Mouse (Mus musculus): Measurements from ENCODE around the gene Fam89a. TPM values are rescaled to one million over a fixed set of nuclear protein-coding genes. Genes with fewer than 3 reads are reported as not detected.

The Fam89a gene
- total RNA-seq, 2 experiments from 2014 or later: 0.25 to 0.37 TPM

Other genes starting within 250 kb of the Fam89a start
- 10 to 100 TPM; 34.7 to 38.7 TPM for gene Cog2, start 231.1 kb downstream of the Fam89a start, total RNA-seq (2021)
- gene Agt, start 182.1 kb downstream of the Fam89a start, total RNA-seq (2021): 10 to 100 TPM; 31.6 to 42.5 TPM
- gene Capn9, start 175.7 kb downstream of the Fam89a start, total RNA-seq (2021): under 1 TPM in 1 of 2 experiments, not detected in 1; 0.13 TPM
- gene 2310022B05Rik, start 88.5 kb downstream of the Fam89a start, total RNA-seq (2021): 100 to 1,000 TPM in 1 of 2 experiments, 10 to 100 TPM in 1; 96.2 to 106 TPM
- 10 to 100 TPM; 59.3 to 61.0 TPM for gene Ttc13, start 29.8 kb downstream of the Fam89a start, total RNA-seq (2021)
- gene Arv1, start 29.7 kb downstream of the Fam89a start, total RNA-seq (2021): 10 to 100 TPM; 15.6 to 20.2 TPM
- 10 to 100 TPM; 49.8 to 53.1 TPM for gene Trim67, start 41.3 kb upstream of the Fam89a start, total RNA-seq (2021)
- gene Gnpat, start 111.2 kb upstream of the Fam89a start, total RNA-seq (2021): 10 to 100 TPM; 57.8 to 62.8 TPM
- gene 2810004N23Rik, start 111.3 kb upstream of the Fam89a start, total RNA-seq (2021): 10 to 100 TPM; 21.5 to 22.0 TPM
- gene Exoc8, start 145.9 kb upstream of the Fam89a start, total RNA-seq (2021): 10 to 100 TPM; 37.5 to 37.9 TPM
- gene Sprtn, start 146.1 kb upstream of the Fam89a start, total RNA-seq (2021): 10 to 100 TPM; 13.6 to 16.6 TPM
- gene Egln1, start 197.5 kb upstream of the Fam89a start, total RNA-seq (2021): 10 to 100 TPM; 59.7 to 63.2 TPM

All from layer of hippocampus, postnatal 10 days (tissue).